Mouse (Mus musculus) spleen, postnatal 10 days (tissue): ENCODE data around the gene Pnmt.
"Not testable (repeated sequence)": the region's sequence is repeated elsewhere in the genome, so short reads cannot be mapped to it uniquely, and the experiment has no call there.

ENCODE experiments used
- DNase-seq, 2 experiments: peaks; one replicate each; pipeline ENCODE4 v3.0.0; 2021 to 2022; ENCODE audit warnings: low spot score in 2 of 2

The Pnmt gene

DNA sequence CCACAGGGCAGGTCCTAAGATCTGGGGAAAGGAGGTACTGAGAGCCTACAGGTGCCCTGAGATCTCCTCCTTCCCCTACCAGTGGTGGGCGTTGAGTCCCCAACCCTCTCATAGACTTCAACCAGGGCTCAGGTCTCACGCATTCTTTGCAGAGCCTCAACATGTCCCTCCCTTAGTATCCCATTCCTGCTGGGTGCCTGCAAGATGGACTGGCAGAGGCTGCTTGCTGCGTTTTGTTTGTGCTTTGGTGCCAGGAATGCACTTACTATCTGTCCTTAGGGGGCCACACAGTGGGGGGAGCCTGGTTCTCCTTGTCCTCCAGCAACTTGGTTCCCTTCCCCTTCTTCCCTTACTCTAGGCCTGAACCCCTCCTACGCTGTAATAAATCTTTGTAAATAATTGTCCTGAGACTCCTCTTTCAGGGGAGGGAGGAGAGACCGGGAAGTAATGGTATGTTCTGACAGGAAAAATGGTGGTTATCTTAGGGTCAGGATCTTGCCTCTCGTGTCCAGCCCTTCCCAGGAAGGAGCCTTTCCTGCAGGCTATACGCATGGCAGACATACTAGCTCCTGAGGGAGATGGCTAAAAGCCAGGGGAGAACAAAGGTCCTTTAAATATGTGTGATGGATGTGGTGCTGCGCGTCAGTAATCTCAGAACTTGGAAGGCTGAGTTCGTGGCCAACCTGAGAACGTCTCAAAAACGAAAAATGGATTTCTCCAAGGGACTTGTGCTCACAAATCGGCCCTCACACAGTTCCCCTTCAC is 28.7 kb upstream of the Pnmt start:
- DNase-seq: no peak

DNA sequence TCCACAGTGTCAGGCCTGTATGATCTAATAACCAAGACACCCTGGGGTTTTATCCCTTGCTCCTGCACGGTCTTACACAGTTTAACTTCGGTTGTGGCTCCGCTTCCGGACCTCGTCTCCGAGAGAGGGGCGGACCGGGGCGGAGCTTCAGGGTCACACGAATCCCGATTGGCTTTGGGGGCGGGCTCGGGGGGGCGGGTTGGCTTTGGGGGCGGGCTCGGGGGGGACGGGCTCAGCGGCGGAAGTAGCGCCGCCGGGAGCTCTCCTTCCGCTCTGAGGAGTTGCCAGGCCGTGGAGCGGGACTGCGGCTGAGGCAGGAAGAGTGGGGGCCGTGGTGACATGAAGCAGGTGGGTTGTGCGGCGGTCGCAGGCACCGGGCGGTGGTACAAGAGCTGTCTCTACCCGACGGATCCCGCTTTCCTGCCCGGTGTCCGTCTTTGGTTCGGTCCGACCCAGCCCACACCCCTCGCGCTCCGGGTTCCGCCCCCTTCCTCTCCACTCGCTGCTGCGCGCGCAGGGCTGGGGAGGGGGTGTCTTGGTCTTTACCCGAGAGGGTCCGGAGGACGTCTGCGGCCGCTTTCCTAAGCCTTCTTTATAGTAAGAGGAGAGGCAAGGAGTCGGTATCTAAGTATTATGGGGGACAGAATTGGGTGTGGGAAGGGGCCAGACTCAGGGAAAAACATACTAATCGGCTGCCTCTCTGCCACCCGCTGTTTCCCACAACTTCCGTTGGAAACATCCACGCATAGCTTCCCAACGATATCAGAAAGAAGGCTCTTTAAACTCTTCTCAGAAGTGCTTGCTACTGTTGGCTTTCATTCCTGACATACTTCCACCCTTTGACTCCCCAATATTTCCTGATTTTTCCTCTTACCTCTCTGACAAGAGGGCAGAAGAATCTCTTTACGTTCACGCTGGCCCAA is 27.8 kb upstream of the Pnmt start, which contains the start of gene Stard3:
Stard3 (plus strand) TSS at position 208 of the 923 bp plus-strand sequence.
- DNase-seq: peak; percentile 79 to 95

DNA sequence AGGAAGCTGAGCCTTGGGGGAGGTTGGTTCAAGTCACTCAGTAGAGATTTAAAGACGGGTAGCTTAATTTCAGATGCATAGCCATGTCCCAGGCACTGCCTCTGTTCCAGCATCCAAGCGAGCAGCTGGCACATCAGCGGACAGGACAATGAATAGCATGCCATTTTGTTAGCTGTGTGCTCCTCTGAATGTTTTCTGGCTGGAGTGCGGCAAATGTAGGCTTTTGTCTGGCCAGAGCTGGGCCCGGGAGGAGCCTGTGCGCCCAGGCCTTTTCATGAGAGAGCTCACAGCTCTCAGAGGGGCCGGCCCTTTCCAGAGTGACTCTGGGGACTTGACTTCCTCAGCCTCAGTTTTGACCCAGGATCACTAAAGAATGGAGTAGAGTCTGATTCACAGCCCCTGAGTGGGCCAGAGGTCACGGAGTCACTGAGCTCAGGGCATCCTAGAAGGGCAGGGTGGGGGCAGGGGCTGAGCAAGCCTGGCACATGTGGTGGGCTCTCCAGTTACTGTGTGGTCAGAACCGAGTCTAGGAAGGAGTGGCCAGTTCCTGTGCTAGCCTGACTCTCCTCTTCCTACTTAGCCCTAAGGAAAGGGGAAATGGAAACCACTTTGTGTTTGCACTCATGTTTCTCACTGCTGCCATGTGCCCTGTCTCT is 25.3 kb upstream of the Pnmt start:
- DNase-seq: no peak

DNA sequence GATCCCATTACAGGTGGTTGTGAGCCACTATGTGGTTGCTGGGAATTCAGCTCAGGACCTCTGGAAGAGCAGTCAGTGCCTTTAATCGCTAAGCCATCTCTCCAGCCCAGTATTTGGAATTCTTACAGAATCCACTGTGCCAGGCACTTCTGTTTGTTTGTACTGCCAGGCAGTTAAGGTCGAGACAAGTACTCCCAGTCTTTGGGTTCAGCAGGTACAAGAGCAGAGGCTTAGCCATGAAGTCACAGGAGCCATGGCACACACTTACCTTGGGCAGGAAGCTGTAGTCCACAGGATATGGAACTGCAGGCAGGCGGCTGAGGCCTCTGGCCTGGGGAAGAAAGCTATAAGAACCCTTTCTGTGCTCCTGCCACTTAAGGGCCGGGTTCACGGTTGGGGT is 22.4 kb upstream of the Pnmt start:
- DNase-seq: no peak

DNA sequence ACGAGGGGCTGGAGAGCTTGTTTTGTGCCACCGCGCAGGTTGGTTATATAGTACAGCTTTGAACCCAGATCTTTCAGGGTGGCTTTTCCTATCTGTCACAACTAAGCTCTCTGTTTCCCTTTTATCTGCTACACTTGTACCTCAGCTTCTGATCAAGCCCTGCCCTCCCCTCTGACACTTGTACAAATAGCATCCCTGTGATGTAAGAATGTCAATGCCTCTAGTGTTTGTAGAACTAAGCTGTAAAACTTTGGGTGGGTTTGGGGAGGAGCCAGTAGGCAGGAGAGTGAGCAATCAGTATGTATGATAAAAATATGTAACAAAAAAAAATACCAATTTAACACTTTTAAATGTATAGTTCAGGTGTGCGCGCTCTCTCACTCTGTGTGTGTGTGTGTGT is 21.8 kb upstream of the Pnmt start:
- DNase-seq: no peak

DNA sequence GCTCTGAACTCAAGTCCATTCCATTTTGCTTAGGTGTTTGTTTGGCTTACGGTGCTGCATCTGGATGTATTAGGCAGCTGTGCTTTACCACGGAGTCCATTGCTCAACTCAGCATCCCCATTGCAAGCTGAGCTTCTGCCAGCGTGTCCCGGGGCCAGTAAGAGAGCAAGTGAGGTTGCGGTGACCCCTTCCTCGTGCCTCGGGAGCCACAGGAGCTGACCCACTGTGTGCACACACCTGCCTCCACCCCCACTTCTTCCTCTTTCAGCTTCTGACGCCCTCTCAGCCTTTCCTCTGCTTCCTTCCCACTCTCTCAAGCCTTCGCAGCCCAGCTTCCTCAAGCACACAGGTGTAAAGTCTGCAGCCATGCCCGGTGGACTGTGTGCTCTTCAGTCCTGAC is 20.0 kb upstream of the Pnmt start:
- DNase-seq: no peak

DNA sequence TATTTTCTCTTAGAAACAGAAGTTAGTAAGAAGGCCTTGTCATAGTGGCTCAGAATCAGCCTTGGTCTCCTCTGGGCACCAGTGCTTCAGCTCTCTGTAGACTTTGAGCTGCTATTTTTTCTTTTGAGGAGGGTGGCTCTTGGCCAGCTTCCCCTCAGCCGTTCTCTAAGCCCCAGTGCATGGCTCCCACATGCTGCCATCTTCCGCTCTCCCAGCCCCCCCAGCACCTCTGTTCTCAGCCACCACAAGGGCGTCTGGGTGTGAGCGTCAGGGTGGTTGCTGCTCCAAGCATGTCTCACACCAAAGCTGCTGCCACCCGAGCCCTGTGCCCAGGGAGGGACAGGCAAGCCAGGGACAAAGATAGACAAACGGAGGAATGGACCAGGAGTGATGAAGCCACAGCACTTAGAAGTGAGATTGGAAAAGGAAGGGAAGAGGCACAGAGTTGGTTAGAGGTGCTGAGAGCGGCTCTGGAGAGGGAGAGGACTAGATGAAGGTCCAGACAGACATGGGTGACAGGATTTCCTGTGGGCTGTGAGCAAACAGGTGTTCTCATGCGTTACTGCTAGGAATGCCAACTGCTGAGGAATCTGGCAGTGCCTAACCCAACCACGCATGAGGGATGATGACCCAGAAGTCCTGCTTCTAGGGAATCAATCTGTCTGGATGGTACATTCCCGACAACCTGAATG is 18.9 kb upstream of the Pnmt start:
- no peak for DNase-seq

DNA sequence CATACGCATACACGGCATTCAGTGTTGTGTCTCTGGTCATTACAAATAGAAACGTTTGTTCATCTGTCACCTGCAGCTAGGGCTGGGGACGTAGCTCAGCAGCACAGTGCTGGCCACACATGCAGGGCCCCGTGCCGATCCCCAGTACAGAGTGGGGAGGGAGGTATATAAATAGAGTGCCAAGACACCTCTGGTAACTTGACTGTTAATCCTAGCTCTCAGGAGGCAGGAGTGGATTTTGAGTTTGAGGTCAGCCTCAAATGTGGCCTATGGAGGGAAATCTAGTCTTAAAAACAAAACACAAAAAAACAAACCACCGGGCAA is 18.4 kb upstream of the Pnmt start:
- DNase-seq: no peak

DNA sequence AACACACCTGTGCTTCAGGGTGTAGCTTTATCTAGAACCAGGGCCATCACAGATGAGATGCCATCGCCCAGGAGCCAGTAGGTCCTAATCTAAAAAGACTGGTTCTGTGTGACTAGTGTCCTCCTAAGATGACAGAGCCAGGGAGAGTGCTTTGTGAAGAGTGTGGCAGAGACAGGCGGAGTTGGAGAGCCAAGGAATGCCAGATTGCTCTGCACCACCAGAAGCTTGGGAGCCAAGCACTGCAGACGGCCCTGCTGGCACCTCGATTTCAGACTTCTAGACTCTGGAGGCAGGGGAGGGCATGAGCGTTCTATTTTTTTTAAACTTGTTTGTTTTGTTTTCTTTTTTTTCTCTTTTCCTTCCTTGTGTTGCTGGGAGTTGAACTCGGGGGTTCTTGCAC is 16.9 kb upstream of the Pnmt start:
- no peak for DNase-seq

DNA sequence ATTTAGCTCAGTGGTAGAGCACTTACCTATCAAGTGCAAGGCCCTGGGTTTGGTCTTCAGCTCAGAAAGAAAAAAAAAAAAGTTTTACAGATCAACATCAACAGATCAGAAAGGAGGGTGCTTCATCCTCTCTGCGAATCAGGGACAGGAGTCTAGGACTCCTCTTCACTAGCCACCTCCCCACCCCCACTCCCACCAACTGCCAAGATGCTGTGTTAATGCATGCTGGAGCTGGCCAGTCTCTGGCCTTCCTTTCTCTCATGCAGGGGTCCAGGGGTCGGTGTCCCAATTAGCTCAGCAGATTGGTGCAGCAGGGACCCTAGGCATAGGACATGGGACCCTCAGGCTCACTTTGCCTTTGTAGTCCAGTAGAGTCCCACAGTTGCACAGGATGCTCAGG is 15.7 kb upstream of the Pnmt start:
- DNase-seq: no peak

DNA sequence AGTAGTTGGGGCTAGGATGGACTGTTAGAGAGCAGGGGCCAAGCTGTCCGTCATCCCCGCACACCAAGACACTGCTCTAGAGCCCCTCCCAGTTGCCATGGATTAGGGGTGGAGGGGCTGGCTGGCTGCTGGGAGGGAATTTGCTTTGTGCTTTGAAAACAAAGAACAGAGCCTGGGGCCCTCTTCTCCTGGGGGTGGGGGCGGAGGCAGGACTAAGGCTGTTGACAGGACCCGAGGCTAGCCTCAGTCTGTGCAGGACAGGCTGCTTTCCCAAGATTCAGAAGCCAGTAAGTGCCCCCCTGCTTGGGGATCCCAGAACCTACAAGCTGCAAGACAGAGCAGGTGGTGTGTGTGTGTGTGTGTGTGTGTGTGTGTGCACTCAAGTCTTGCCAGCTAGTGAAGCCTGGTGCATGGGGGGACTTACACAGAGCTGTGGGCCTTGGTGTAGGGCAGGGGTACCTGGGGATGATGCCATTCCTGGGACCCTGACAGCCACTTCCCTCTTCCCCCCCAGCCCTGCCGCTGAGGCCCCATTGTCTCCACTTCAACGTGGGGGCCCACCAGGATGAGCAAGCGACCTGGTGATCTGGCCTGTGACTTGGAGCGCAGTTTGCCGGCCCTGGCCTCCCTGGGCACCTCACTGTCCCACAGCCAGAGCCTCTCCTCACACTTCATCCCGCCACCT is 14.6 kb upstream of the Pnmt start:
- DNase-seq: no peak

DNA sequence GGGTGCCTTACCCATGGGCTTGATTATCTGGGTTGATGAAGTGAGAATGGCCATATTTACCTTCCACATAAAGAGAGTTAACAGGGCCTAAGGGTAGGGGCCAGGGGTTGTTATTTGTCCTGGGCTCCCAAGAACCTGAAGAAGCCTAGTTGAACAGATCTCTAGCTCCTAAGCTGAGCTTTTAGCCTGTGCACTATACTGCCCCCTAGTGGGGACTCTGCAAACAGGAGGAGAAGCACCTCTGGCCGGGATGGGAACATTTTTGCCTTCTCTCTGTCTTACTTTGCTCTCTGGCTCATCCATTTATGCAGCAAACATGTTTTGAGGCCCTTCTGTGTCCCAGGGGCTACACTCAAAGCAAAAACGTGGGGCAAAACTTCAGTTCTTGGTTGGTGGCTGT is 13.8 kb upstream of the Pnmt start:
- peak in 1 of 2 experiments; percentile 78 for DNase-seq

DNA sequence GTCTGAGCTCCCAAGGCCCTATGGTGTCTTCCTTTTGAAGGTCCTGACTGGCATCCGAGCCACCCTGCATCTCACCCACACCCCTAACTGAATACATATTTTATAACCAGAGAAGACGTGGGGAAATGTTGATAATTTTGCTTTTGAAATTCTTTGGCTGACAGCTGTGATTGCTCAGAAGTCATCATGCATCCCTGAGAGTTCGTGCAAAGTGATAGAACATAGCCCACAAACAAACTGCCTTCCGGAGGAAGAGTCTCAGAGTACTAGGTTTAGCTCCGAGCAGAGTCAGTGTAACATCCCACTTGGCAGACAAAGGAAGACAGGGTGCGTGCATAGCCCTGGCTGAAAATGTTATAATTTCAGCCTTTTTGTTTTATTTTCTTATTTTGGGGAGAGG is 13.0 kb upstream of the Pnmt start:
- no peak for DNase-seq

DNA sequence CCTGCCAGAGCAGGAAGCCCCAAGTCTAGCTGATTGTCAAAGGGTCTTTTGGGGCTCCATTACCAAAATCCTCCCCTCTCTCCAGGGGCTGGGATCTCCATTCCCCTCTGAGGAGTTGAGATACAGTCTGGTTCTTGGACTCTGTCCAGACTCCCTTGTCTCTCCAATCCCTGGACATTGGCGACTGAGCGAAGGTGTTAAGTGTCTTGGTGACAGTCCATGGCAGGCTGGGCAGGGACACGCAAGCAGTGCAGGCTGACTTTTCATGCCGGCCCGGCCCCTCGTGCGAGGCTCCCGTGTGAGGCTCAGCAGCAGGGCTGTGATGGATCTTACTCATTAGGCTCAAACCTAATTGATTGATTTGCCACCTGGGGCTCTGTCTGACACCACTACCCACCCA is 12.0 kb upstream of the Pnmt start:
- no peak for DNase-seq

DNA sequence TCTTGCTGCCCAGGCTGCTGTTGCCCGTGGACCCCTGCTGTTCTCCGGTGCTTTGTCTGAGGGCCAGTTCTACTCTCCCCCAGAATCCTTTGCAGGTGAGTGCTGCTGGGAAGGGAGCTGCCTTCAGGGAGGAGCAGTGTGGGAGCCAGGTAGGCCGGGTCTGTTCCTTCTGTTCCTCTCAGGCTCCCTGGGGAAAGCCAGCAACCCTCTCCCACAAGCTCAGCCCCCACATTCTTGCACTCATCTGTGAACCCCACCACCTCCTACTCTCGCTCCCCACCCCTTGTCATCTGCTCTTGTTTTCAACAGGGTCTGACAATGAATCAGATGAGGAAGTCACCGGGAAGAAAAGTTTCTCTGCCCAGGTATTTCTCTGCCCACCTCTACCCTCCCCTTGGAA is 9.5 kb upstream of the Pnmt start:
- no peak for DNase-seq

DNA sequence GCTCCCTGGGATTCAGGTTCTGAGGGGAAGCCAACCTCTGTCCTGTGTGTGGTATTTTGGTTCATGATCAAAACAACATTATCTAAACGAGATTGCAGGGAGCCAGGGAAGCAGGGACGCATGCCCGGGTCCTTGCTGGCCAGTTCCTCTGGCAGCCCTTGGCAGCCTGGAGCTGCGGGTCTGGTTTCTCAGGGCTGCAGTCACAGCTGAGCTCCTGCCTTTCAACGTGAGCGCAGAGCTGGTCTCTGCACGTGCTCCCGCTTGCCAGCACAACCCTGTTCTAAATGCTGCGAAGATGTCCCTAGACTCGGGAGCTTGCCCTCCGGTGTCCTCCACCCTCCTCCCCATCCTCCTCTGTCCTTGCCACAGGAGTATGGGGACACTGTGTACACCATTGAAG is 8.5 kb upstream of the Pnmt start:
- DNase-seq: no peak

DNA sequence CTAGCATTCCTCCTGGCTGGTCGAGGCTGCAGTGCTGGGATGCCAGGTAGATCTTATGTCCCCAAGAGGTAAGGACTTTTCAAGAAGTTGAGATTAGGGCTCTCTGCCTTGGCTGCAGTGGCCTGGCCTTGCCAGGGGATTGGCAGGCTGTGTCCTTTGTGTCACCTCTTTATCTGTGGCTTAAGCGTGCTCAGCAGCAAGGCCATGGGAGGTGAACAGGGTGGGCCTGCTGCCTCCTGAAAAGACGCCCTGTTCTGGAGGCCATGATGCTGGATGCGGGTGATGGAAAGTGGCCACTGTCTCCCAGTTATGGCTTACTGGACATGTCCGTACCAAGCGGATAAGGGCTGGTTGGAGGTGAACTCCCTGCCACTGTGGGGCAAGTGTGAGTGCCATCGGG is 6.9 kb upstream of the Pnmt start:
- DNase-seq: no peak

DNA sequence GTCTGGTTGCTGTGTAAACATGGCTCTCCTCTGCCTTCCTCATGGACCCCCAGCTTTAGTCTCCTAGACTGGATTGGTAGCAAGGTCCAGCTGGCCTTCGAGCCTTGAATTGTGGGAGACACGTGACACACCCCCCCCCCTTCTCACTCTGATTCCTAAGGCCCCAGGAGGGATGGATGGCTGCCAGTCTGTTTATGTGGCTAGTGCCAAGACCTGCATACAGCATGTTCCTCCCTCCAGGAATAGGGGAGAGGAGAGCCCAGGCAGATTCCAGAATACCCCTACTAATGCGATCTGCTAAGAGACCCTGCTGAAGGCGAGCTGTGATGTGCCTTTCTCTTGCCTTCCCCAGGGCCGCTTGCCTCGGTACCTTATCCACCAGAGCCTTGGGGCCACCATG is 6.1 kb upstream of the Pnmt start:
- no peak for DNase-seq

DNA sequence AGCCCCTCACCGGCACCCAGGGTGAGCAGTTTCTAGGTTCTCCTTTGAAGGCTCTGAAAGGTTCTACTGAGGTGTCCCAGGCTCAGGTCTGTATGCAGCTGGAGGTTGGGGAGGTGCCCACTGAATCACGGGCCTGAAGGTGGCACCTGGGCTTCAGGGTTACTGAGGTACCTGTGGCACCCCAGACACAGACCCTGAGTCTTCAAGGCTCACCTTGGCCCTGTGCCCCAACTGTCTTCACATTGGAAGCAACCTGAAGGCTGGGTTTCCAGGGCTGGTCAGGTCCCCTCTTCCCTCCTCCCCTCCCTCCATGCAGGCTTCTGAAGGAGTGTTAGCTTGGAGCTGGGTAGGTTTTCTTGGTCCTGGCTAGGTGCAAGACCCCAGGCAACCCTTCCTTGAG is 4.6 kb upstream of the Pnmt start:
- no peak for DNase-seq

DNA sequence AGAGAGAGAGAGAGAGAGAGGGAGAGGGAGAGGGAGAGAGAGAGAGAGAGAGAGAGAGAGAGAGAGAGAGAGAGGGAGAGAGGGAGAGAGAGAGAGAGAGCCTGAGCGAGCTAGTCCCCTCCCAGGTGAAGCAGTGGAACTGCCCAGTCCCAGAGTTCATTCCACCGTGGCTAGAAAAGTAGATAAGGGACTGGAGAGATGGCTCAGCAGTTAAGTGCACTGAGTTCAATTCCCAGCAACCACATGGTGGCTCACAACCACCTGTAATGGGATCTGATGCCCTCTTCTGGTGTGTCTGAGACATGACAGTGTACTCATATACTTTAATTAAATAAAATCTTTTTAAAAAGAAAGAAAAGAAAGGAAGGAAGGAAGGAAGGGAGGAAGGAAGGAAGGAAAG is 3.8 kb upstream of the Pnmt start:
- DNase-seq: not testable (repeated sequence)

DNA sequence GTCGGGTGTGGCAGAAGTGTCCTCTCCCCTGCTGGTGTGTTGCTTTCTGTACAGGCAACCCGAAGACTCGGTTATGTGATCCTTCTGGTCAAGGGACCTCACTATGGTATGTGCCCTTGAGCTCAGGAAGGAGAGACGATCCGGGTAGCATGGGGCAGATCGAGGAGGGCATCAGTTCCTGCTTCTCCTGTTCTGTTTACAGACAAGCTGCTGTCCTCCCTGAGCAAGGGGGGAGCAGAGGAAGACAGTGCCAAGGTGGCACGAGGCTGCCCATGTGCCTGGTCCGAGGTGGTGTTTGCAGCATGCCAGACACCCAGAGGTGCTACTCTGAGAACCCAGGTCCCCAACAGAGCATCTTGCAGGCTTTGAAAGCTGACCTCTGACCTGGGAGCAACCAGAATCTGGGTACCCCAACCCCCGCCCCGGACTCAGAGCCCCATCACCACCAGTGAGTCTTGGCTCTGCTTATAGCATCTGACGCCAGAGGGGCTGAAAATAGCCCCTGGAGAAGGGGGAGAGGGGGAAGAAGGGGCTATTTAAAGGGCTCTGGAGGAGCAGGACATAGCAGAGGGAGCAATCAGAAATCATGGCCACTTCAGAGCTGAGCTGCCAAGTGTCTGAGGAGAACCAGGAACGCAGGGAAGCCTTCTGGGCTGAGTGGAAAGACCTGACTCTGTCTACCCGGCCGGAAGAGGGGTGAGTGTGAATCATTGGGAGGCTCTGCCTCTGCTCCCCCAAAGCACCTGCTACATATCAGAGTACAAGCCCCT is 2.8 kb upstream of the Pnmt start, which contains the start of gene Tcap:
Tcap (plus strand) TSS at position 551 of the 770 bp plus-strand sequence.
- DNase-seq: no peak
